Mouse (Mus musculus): Measurements from ENCODE around the gene Def8. TPM values are rescaled to one million over a fixed set of nuclear protein-coding genes. Genes with fewer than 3 reads are reported as not detected.
A peak's percentile ranks its signal among the peaks of the same experiment; 100 is the strongest.

The Def8 gene
- polyA plus RNA-seq, 1 experiment, result 13.5 TPM

- Histone ChIP-seq H3K27ac (ENCODE audit: insufficient read depth, low read length) (no peak within 1 kb of the TSS), H3K36me3 (ENCODE audit: control insufficient read depth, insufficient read depth, low read length) (peaks cover 7% of the 10 kb centered on the region; the same call in 1 of the 2 replicates), H3K4me1 (ENCODE audit: control insufficient read depth, insufficient read depth, insufficient read length) (peaks cover 13% of the 10 kb centered on the region), H3K27me3 (ENCODE audit: control insufficient read depth, insufficient read depth, low read length) (peaks cover 7% of the 10 kb centered on the region), H3K4me3 (ENCODE audit: extremely low read depth, insufficient read depth, insufficient read length) (no peak within 1 kb of the TSS)
- WGBS, result 14% methylated on average over 4 of the region's 4 CpGs
- TF ChIP-seq POLR2A (IDR thresholded peaks at IDR 0.05; ENCODE audit: low read depth, low read length) (no peak), CTCF (IDR thresholded peaks at IDR 0.05; ENCODE audit: extremely low read depth, insufficient read depth, insufficient read length, insufficient replicate concordance) (peak; percentile 82; the same call in 1 of the 2 replicates)
- DNase-seq (ENCODE audit: low read depth in 1 of 2, low spot score in 2 of 2), result peak; percentile 40 to 48
These were observed 16.5 kb upstream of the Def8 start, which contains the start of gene Mc1r for GRCm38 (mm10) chr8:123406786-123407185. Gene Mc1r, plus strand, starts transcription at chr8:123407107.

- H3K27me3 ChIP-seq (ENCODE audit: control insufficient read depth, insufficient read depth, low read length), result peaks cover 8% of the 10 kb centered on the region
These were observed 15.7 kb upstream of the Def8 start for GRCm38 (mm10) chr8:123407612-123408011.

GRCm38 (mm10) chr8:123408586-123409544 lies 14.5 kb upstream of the Def8 start:
- Histone ChIP-seq H3K27ac (ENCODE audit: insufficient read depth, low read length) (no peak overlapping the region), H3K4me1 (ENCODE audit: control insufficient read depth, insufficient read depth, insufficient read length) (peaks cover 20% of the 10 kb centered on the region), H3K27me3 (ENCODE audit: control insufficient read depth, insufficient read depth, low read length) (peaks cover 8% of the 10 kb centered on the region), H3K36me3 (ENCODE audit: control insufficient read depth, insufficient read depth, low read length) (no peaks in the 10 kb centered on the region), H3K4me3 (ENCODE audit: extremely low read depth, insufficient read depth, insufficient read length) (no peak overlapping the region)
- WGBS, result 38% methylated on average over 9 of the region's 9 CpGs
- no peak for DNase-seq (ENCODE audit: low read depth in 1 of 2, low spot score in 2 of 2)
- TF ChIP-seq CTCF (IDR thresholded peaks at IDR 0.05; ENCODE audit: extremely low read depth, insufficient read depth, insufficient read length, insufficient replicate concordance) (no peak), POLR2A (IDR thresholded peaks at IDR 0.05; ENCODE audit: low read depth, low read length) (no peak)

More at GRCm38 (mm10) chr8:123407612-123408011, 15.7 kb upstream of the Def8 start:
- TF ChIP-seq CTCF (IDR thresholded peaks at IDR 0.05; ENCODE audit: extremely low read depth, insufficient read depth, insufficient read length, insufficient replicate concordance) (no peak), POLR2A (IDR thresholded peaks at IDR 0.05; ENCODE audit: low read depth, low read length) (no peak)
- DNase-seq (ENCODE audit: low read depth in 1 of 2, low spot score in 2 of 2), result no peak
- H3K27ac ChIP-seq (ENCODE audit: insufficient read depth, low read length), result no peak overlapping the region
- peaks cover 2% of the 10 kb centered on the region; the same call in 1 of the 2 replicates for H3K36me3 ChIP-seq (ENCODE audit: control insufficient read depth, insufficient read depth, low read length)
- no peak overlapping the region for H3K4me3 ChIP-seq (ENCODE audit: extremely low read depth, insufficient read depth, insufficient read length)
- 87% methylated on average over 13 of the region's 13 CpGs for WGBS
- H3K4me1 ChIP-seq (ENCODE audit: control insufficient read depth, insufficient read depth, insufficient read length), result peaks cover 20% of the 10 kb centered on the region

GRCm38 (mm10) chr8:123410049-123410587 lies 13.2 kb upstream of the Def8 start:
- Histone ChIP-seq H3K4me3 (ENCODE audit: extremely low read depth, insufficient read depth, insufficient read length) (no peak overlapping the region), H3K4me1 (ENCODE audit: control insufficient read depth, insufficient read depth, insufficient read length) (peaks cover 18% of the 10 kb centered on the region), H3K27me3 (ENCODE audit: control insufficient read depth, insufficient read depth, low read length) (peaks cover 8% of the 10 kb centered on the region), H3K36me3 (ENCODE audit: control insufficient read depth, insufficient read depth, low read length) (no peaks in the 10 kb centered on the region), H3K27ac (ENCODE audit: insufficient read depth, low read length) (no peak overlapping the region)
- WGBS, result 57% methylated on average over 8 of the region's 8 CpGs
- no peak for DNase-seq (ENCODE audit: low read depth in 1 of 2, low spot score in 2 of 2)
- TF ChIP-seq POLR2A (IDR thresholded peaks at IDR 0.05; ENCODE audit: low read depth, low read length), result no peak
- no peak for TF ChIP-seq CTCF (IDR thresholded peaks at IDR 0.05; ENCODE audit: extremely low read depth, insufficient read depth, insufficient read length, insufficient replicate concordance)

- peaks cover 8% of the 10 kb centered on the region for H3K27me3 ChIP-seq (ENCODE audit: control insufficient read depth, insufficient read depth, low read length)
- no peak overlapping the region for H3K27ac ChIP-seq (ENCODE audit: insufficient read depth, low read length)
- TF ChIP-seq CTCF (IDR thresholded peaks at IDR 0.05; ENCODE audit: extremely low read depth, insufficient read depth, insufficient read length, insufficient replicate concordance), result no peak
- no peak for TF ChIP-seq POLR2A (IDR thresholded peaks at IDR 0.05; ENCODE audit: low read depth, low read length)
- peaks cover 17% of the 10 kb centered on the region for H3K4me1 ChIP-seq (ENCODE audit: control insufficient read depth, insufficient read depth, insufficient read length)
- WGBS, result 19% methylated on average over 11 of the region's 11 CpGs
- H3K36me3 ChIP-seq (ENCODE audit: control insufficient read depth, insufficient read depth, low read length), result no peaks in the 10 kb centered on the region
- peak overlapping the region; percentile 40; the same call in 1 of the 2 replicates for H3K4me3 ChIP-seq (ENCODE audit: extremely low read depth, insufficient read depth, insufficient read length)
- DNase-seq (ENCODE audit: low read depth in 1 of 2, low spot score in 2 of 2), result no peak
These were observed 12.5 kb upstream of the Def8 start for GRCm38 (mm10) chr8:123410788-123411187.

GRCm38 (mm10) chr8:123411246-123411645 lies 12.1 kb upstream of the Def8 start, which contains the start of gene Tubb3:
Gene Tubb3, plus strand, starts transcription at chr8:123411424.
- H3K27ac ChIP-seq (ENCODE audit: insufficient read depth, low read length), result no peak within 1 kb of the TSS
- H3K27me3 ChIP-seq (ENCODE audit: control insufficient read depth, insufficient read depth, low read length), result peaks cover 8% of the 10 kb centered on the region
- TF ChIP-seq CTCF (IDR thresholded peaks at IDR 0.05; ENCODE audit: extremely low read depth, insufficient read depth, insufficient read length, insufficient replicate concordance) (no peak), POLR2A (IDR thresholded peaks at IDR 0.05; ENCODE audit: low read depth, low read length) (no peak)
- H3K4me3 ChIP-seq (ENCODE audit: extremely low read depth, insufficient read depth, insufficient read length), result peak within 1 kb of the TSS; percentile 40; the same call in 1 of the 2 replicates
- peak; percentile 21 to 34 for DNase-seq (ENCODE audit: low read depth in 1 of 2, low spot score in 2 of 2)
- peaks cover 17% of the 10 kb centered on the region for H3K4me1 ChIP-seq (ENCODE audit: control insufficient read depth, insufficient read depth, insufficient read length)
- WGBS, result under 1% methylated on average over 29 of the region's 29 CpGs
- H3K36me3 ChIP-seq (ENCODE audit: control insufficient read depth, insufficient read depth, low read length), result no peaks in the 10 kb centered on the region

Measured in spleen, adult 2 months (tissue).